Mouse (Mus musculus) spleen, embryonic (tissue): ENCODE measurements around the gene Upk1a.

Experiments
- CTCF ChIA-PET: fragments of 350-600 bp; sonication (Branson Sonifier 250); formaldehyde crosslinking; loops from one replicate; lab custom pipeline; 2022; lab: Charles Lee

The Upk1a gene

DNA sequence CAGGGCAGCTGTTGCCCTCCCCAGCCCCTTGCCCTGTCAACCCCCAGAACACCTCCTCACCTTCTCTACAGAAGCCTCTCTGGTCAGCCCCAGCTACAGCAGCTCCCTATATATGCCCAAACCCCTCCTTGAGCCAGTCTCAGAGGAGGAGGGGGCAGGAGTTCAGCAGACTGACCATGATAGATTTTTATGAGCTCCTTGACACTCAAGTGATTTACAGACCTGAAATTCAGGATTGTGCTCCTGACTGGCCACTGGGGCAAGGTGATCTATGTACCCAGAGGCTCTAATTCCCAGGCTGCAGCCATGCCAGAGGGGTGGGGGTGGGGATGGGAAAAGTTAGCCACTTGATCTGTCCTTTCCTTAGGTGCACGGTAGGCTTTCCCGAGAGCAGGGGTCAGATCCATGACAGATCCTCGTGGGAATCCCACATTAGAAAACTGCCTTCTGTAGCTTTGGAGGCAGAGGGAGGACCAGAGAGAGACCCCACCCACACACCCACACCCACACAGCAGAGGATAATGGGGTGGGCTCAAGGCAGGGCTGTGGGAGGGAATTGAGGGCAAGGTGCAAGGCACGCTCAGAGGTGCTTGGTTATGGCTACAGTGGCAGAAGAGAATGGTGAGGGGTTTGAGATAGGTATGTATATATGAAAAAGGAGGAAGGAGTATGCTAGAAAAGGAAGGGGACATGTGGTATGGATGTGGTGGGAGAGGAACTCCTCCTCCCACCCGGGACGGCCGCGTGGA is at the start of gene Upk1a:
Upk1a (minus strand) TSS at position 194 of the 749 bp plus-strand sequence.
- CTCF ChIA-PET, result no interaction called here

DNA sequence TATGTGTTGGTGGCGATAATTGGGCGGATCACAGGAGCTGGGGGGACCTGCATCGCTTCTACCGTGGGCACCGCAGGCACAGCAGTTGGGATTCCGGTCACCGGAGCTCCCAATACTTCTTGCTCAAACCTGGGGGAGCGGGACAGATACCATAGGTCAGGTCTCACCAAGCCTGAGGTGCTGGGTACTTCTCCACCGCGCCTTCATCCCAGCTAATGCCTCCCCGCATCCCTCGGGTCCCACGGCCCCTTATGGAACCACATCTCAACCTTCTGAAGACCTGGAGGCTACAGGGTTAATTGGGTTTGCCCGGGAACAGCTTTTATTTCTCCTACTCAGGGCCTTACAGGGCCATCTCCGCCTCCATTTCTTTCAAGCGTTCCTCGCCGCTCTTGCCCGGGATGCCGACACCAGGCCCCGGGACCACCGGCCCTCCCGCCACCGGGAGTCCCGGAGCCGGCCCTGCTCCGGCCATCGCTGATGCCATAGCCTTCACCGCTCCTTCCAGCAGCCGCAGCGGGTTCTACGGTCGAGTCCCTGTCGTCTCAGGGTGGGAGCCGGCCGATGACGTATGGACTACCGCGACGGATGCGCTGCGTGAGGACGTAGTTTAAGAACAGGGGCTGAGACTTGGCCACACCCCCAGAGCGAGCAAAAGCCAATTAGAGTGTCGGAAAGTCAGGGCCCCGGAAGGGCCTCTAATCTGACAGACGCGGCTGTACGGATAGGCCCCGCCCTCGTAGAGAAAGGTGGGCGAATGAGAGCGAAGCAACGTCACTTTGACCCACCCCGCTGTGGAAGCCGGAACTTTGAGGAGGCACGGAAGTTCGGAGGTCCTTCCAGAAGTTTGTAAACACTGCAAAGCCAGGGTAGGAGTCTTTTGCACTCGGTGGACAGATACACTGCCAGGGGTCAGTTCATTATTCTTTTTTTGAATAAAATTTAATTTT is 37.2 kb upstream of the Upk1a start, which contains the start of gene Rbm42:
Rbm42 (minus strand) TSS at position 727 of the 950 bp plus-strand sequence.
- CTCF ChIA-PET, result interaction anchor here (0.6 to 1.2 kb wide), 3 partner anchors 15 to 117 kb away, joined by 3 read pairs; no protein-coding TSS in a partner anchor

DNA sequence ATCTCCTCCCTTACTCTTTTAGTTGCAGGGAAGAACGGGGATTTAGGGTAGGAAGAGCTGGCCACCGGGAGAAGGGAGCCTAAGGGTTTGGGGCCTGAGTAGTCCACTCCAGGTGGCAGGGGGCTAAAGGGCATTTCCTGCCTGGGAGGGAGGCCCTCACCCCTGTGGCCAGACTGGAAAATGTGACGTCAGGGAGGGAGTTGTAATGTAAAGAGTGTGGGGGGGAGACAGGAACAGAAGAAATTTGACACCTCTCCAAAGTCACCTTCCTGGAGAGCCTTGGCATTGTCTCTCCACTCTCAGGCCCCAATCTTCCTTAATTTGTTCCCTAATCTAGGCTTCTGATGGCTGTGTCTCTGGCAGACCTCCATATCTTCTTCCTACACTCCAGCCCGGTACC is 26.4 kb upstream of the Upk1a start:
- CTCF ChIA-PET, result no interaction called here

DNA sequence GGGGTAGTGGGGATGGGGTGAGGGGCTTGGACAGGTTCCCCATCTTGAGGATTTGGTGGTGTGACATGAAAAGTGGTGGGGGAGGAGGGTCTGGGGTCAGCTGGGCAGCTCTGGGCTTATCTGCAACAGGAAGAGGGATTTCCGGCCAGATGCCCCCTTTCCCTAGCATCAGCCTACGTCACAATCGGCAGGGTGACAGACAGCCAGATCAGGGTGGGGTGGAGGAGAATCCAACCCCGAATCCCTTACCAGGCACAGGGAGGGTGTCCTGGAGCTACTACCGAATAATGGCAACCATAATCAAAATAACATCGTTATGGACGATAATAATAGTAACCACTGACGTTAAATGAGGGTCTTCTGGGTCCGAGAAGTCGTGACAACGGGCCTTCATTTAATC is 23.7 kb upstream of the Upk1a start:
- CTCF ChIA-PET, result interaction anchor here (0.7 kb wide), 1 partner anchor 22 kb away, joined by 3 read pairs; no protein-coding TSS in a partner anchor

DNA sequence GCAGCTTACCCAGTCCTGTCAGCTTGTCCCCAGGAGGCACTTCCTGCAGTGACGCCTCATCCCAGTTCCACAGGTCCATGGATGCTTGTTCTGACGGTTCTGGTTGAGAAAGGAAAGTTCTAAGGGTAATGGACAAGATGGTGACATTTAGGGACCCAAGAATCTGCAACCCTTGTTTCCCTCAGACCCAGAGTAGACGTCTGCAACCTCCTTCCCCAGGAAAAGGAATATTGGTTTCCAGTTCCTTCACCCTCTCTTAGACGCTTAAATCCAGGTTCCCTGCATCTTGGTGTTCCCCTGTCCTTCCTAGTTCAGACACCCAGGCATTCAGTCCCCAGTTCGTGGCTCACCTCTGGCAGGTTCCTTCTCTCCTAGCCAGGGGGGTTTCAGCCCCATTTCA is 23.1 kb upstream of the Upk1a start, which contains the start of gene Etv2:
Etv2 (minus strand) TSS at position 101 of the 400 bp plus-strand sequence.
- CTCF ChIA-PET, result interaction anchor here (0.5 to 0.7 kb wide), 2 partner anchors 22 to 270 kb away, joined by 3 to 8 read pairs; no protein-coding TSS in a partner anchor

DNA sequence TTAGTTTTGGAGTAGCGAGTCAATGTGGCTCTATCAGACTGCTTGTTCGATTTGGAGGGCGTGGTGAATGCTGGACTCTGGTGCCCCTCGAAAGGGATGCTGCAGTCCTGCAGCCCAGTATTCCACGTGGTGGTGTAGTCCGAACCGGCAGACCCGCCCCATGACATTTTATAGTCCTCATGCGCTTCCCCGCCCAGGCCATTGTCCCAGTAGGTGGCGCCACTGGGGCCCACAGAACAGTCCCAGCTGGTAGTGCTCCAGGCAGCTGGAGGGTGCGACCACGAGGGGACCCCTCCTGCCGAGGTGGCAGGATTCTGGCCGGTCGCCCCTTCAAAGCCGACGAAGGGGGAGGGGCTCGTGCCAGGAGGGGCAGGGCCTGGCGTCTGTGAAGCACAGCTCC is 22.0 kb upstream of the Upk1a start:
- CTCF ChIA-PET, result interaction anchor here (1.1 kb wide), 1 partner anchor 15 kb away, joined by 3 read pairs; the partner anchor contains the start of gene Rbm42

DNA sequence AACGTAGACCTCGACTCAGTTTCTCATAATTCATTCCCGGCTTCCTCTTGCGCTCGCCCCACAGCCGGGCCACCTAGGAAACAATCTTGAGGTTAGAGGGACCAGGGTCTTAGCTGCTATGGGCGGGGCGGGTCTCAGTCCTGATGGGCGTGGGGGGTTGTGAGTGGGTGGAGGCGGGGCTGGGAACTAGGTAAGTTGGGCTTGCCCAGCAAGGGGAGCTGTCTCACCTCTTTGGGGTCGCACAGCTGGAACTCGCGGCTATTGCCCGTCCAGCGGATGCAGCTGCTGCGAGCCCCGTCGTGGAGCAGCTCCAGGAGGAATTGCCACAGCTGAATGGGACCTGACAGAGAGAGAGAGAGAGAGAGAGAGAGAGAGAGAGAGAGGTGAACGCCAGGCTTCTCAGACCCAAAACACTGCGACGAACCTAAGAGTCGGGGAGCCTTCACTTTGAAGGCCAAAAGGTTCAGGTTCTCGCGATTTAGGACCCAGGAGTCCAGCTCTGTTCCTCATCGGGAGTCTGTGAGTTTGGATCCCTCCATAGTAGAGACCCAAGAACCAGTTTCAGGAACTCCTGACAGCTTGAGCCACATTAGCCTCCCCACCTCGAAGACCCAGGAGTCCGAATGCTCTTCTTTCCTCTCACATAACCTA is 21.2 kb upstream of the Upk1a start:
- CTCF ChIA-PET, result interaction anchor here (1.1 kb wide), 1 partner anchor 16 kb away, joined by 3 read pairs; the partner anchor contains the start of gene Rbm42

DNA sequence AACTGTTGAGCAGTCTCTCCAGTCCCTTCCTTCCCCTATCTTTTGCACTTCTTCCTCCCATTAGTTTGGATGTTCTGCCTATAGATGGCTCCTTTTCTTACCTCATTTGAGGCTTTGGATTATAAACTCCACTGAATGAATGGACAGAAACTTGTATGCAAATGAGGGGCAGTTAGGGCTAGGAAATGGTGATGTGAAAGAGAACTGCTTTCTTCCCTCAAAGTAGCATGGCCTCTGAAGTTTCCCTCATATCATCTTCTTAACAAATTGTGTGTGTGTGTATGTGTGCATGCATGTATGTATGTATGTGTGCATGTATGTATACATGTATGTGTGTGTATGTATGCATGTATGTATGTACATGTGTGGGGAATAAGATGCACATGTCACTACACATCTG is 16.4 kb upstream of the Upk1a start:
- CTCF ChIA-PET, result no interaction called here

DNA sequence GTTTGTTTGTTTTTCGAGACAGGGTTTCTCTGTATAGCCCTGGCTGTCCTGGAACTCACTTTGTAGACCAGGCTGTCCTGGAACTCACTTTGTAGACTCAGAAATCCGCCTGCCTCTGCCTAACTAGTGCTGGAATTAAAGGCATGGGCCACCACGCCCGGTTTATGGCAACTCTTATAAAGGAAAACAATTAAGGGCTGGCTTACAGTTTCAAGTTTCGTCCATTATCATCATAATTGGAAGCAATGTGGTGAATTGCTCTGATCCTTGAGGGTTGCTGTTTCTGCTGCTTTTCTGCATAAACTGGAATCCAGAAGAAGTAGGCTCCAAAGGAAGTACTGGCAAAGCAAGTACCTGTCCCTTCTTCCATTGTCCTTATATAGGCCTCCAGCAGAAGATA is 14.0 kb upstream of the Upk1a start:
- CTCF ChIA-PET, result no interaction called here

DNA sequence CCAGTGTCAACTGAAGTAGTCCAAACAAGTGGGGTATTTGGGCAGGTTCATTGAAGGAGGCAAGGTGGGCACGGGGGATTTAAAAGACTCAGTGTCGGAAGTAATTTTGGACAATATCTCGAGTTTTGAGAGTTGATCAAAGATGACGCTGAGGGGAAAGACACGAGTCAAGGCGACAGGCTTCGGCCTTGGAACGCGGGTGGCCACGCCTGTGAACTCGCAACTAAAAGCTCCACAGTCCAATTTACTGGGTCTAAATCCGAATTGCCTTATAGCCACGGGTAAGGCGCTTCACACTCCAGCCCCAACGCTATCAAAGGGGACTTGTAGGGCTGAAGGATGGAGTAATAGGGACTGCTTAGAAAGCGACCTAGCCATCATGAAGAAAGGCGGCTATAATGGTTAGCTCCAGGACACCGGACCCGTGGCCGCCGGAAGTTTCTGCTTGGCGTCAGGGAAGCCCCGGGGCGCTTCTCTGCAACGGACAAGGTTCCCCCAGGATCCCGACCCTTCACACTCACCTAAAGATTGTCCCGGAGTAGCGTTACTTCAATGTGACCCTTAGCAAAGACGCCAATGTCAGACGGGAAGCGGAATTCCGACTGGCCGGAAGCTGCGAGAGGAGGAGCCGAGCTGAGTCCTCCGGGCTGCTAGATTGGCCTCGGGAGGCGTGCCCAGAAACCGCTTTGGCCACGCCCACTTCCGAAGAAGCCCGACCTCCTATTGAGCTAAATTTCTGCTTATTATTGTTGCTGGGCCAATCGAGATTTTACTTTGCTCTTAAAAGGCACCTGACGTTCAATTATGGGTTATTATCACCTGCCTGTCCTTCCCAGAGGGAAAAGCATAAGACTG is 13.1 kb upstream of the Upk1a start, which contains the start of gene Cox6b1:
Cox6b1 (minus strand) TSS at position 622 of the 855 bp plus-strand sequence.
- CTCF ChIA-PET, result interaction anchor here (0.6 to 1.6 kb wide), 8 partner anchors 10 to 833 kb away, joined by 3 to 10 read pairs (median 4); partner anchors contain the start of gene Proser3

DNA sequence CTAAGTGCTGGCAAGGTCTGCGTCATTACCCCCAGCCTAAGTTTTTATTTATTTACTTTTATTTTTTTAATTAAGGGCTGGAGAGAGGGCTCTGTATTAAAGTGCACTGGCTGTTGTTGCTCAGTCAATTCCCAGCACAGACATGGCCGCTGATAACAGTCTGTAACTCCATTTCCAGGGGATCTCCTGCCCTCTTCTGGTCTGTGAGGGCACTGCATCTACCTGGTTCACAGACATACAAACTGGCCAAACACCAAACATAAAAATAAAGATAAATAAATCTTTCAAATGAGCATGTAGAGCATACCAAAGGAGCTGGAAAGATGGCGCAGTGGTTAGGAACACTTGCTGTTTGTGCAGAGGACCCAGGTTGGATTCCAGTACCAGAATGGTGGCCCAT is 6.6 kb upstream of the Upk1a start:
- CTCF ChIA-PET, result no interaction called here

DNA sequence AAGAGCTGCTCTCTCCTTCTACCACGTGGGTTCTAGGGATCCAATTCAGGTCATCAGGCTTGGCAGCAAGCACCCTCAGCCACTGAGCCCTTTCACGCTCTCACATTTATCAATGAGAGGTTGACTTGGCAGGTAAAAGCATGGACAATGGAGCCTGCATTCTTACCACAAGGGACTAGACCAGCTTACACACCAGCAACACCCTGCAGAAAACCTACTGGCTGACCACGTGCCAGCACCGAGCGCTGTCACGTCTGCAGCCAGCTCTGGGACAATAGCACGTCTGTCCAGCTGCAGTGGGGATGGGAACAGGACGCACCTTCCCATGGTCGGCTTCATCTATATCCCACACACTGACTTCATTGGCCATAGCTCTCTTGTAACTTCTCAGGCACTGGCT is 6.0 kb upstream of the Upk1a start:
- CTCF ChIA-PET, result no interaction called here

DNA sequence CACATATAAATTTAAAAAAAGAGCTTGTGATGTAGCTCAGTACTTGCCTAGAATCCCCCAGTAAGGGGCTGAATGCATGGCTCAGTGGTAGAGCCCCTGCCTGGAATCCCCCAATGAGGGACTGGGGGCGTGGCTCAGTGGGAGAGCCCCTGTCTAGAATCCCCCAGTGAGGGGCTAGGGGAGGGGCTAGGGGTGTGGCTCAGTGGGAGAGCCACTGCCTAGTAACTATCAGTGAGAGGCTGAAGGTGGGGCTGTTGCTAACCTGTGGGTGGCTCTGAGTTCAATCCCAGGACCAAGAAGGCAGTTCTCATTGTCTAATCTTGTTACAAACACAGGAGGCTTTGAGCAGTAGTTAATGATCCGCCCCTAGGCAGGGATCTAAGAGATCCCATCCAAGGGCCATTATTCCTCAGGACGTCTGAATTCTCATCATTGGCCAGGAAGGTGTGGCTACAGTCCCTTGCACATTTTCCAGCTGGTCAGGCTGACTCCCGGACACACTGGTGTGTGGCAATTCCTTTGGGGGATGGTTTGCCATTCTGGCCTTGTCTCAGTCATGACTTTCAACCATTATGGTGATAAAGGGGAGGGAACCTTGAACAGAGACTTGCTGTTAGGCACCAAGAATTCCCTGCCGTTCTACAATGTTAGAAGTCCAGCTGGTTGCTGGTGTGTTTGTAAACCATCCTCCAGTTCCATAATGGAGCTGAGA is 2.6 kb upstream of the Upk1a start:
- CTCF ChIA-PET, result interaction anchor here (1.5 to 2.9 kb wide), 2 partner anchors 10 to 21 kb away, joined by 4 to 10 read pairs; partner anchors contain the start of gene Cox6b1

DNA sequence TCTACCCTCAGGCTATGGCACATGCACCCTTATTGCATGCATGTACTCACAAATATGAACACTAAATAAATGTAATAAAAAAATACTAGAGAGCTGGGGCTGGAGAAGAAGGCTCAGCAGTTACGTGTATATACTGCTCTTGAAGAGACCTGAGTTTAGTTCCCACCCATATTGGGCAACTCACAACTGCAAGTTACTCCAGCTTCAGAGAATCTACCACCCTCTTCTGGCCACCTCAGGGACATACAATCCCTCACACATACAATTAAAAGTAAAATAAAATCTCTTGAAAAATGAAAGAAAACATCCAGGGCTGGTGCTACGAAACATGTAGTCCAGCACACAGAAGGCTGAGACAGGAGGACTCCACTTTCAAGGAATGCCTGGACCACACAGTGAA is 1.8 kb upstream of the Upk1a start:
- CTCF ChIA-PET, result interaction anchor here (0.7 to 2.9 kb wide), 4 partner anchors 10 to 22 kb away, joined by 3 to 10 read pairs (median 6); partner anchors contain the start of gene Cox6b1

DNA sequence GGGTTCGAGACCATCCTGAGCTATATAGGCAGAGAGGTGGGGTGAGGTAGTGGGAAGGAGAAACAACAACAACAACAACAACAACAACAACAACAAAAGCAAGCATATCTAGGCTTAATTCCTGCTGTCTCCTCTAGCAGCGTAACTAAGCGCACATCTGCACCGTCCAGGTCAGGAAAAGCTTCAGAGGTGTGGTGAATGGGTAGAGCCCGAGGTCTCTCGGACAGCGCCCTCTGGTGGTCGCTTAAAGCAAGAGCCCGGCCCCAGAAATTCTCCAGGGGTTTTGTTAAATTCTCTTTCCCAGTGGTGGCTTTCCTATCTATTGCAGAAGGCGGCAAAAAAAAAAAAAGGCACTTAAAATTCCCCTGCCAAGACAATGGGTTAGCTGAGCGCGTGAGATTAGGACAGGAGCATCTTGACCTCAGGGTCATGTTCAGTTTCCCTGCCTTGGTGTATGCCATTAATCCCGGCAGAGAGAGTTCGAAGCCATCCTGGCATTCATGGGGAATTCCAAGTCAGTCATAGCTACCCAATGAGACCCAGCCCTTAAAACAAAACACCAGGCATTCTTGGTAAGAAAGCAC is 974 bp upstream of the Upk1a start:
- CTCF ChIA-PET, result interaction anchor here (0.6 to 1.5 kb wide), 4 partner anchors 9 to 428 kb away, joined by 3 to 7 read pairs (median 4); no protein-coding TSS in a partner anchor

DNA sequence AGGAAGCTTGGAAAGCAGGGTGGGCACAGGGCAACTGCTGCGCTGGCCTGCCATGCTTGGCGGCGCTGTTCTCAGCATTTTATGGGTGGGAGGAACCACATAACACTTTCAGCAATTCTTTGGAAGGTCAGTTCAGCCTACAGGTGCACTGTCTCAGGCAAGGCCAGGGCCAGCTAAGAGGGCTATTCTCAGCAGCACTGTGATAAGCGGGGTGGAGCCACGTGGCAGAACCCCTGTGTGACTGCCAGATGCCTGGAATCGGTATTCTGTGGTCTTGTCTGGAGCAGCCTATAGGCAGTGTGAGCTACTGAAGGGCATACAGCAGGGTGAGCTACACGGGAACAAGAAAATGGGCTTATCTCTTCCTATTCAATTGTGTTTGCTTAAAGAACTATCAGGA is 2.6 kb downstream of the Upk1a start:
- CTCF ChIA-PET, result no interaction called here

DNA sequence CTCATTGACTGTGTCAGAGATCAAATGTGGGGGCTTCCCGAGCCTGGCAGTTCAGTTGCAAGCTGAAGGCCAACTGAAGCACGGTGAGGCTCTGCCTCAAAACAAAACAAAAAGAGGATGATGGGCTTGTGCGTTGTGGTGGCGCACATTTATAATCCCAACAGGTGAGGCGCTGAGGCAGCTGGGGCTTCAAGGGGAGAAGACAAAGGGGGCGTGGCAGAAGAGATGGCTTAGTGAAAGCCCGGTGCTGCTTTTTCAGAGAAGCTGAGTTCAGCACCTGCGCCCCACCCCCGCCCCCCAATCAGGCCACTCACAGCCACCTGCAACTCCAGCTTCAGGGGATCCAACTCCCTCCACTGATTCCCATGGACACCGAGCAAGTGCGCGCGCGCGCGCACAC is 4.2 kb downstream of the Upk1a start:
- CTCF ChIA-PET, result no interaction called here

DNA sequence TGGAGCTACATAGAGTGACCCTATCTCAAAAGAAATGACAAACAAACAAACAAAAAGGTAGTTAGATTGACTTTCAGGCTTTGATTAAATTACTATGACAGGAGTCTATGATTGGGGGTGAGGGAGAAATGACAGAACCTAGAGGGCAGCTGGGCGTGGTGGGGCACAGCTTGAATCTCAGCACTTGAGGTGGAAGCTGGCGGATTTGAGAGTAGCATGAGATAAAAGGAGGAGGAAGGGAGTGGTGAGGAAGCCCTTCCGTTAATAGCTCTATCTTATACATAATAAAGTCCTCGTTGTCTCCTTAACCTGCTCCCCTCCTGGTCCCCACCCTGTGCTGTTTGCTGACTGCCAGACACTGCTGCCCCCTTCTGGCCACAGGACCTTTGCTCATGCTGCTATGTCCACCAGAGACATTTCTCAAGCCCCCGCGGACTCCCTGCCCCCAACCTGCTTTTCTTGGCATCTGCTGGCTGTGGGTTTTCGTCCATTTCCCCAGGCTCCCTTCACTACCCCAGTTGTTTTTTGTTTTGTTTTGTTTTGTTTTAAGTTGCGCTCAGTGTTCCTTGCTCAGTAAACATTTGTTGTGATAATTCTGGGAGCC is 4.8 kb downstream of the Upk1a start:
- CTCF ChIA-PET, result interaction anchor here (1.0 kb wide), 1 partner anchor 18 kb away, joined by 3 read pairs; the partner anchor contains the start of gene Cox6b1
